Mouse (Mus musculus): ENCODE measurements around the gene Fbxl2.

The Fbxl2 gene

GRCm38 (mm10) chr9:114019012-114019762, 26.8 kb downstream of the Fbxl2 start:
- no peak for DNase-seq (ENCODE audit: low spot score)

GRCm38 (mm10) chr9:114016402-114016801, 29.6 kb downstream of the Fbxl2 start:
- DNase-seq (ENCODE audit: low spot score): no peak

GRCm38 (mm10) chr9:114015724-114016123, 30.3 kb downstream of the Fbxl2 start:
- no peak for DNase-seq (ENCODE audit: low spot score)

- no peak for DNase-seq (ENCODE audit: low spot score)
Observed at GRCm38 (mm10) chr9:114014034-114014433, 32.0 kb downstream of the Fbxl2 start.

- no peak for DNase-seq (ENCODE audit: low spot score)
Observed at GRCm38 (mm10) chr9:114011203-114011602, 34.8 kb downstream of the Fbxl2 start.

GRCm38 (mm10) chr9:114009526-114009925, 36.5 kb downstream of the Fbxl2 start:
- DNase-seq (ENCODE audit: low spot score): no peak

- DNase-seq (ENCODE audit: low spot score): no peak
Observed at GRCm38 (mm10) chr9:114007850-114008350, 38.1 kb downstream of the Fbxl2 start.

- no peak for DNase-seq (ENCODE audit: low spot score)
Observed at GRCm38 (mm10) chr9:114006801-114007200, 39.2 kb downstream of the Fbxl2 start.

- no peak for DNase-seq (ENCODE audit: low spot score)
Observed at GRCm38 (mm10) chr9:113998311-113998710, 47.7 kb downstream of the Fbxl2 start.

- DNase-seq (ENCODE audit: low spot score): no peak
Observed at GRCm38 (mm10) chr9:113992810-113993209, 53.2 kb downstream of the Fbxl2 start.

- peak; percentile 73 for DNase-seq (ENCODE audit: low spot score)
Observed at GRCm38 (mm10) chr9:113990547-113991248, 55.3 kb downstream of the Fbxl2 start.

- DNase-seq (ENCODE audit: low spot score): no peak
Observed at GRCm38 (mm10) chr9:113984946-113985620, 60.9 kb downstream of the Fbxl2 start.

- no peak for DNase-seq (ENCODE audit: low spot score)
Observed at GRCm38 (mm10) chr9:113982883-113983670, 62.9 kb downstream of the Fbxl2 start.

- DNase-seq (ENCODE audit: low spot score): no peak
Observed at GRCm38 (mm10) chr9:113982451-113982850, 63.5 kb downstream of the Fbxl2 start.

- peak; percentile 25 for DNase-seq (ENCODE audit: low spot score)
Observed at GRCm38 (mm10) chr9:113981099-113981880, 64.7 kb downstream of the Fbxl2 start.

- DNase-seq (ENCODE audit: low spot score): no peak
Observed at GRCm38 (mm10) chr9:113979356-113979755, 66.6 kb downstream of the Fbxl2 start.

GRCm38 (mm10) chr9:113978656-113979055, 67.3 kb downstream of the Fbxl2 start:
- no peak for DNase-seq (ENCODE audit: low spot score)

GRCm38 (mm10) chr9:113977225-113977840, 68.7 kb downstream of the Fbxl2 start:
- no peak for DNase-seq (ENCODE audit: low spot score)

GRCm38 (mm10) chr9:113976264-113976663, 69.7 kb downstream of the Fbxl2 start:
- DNase-seq (ENCODE audit: low spot score): no peak

- DNase-seq (ENCODE audit: low spot score): no peak
Observed at GRCm38 (mm10) chr9:113975442-113975841, 70.5 kb downstream of the Fbxl2 start.

GRCm38 (mm10) chr9:113974945-113975344, 71.0 kb downstream of the Fbxl2 start:
- no peak for DNase-seq (ENCODE audit: low spot score)

All from layer of hippocampus, adult 9-10 months (tissue).